Mouse (Mus musculus): ENCODE results near the gene Notch2.

- no peak for TF ChIP-seq CTCF (IDR thresholded peaks at IDR 0.05; ENCODE audit: low read depth)
- no peak for TF ChIP-seq EP300 (IDR thresholded peaks at IDR 0.05; ENCODE audit: low read depth)
These were observed 71.5 kb downstream of the Notch2 start for GRCm38 (mm10) chr3:98084870-98085269.
